ENCODE assay signal across 8 mouse cellular contexts in the genomic region with DNA sequence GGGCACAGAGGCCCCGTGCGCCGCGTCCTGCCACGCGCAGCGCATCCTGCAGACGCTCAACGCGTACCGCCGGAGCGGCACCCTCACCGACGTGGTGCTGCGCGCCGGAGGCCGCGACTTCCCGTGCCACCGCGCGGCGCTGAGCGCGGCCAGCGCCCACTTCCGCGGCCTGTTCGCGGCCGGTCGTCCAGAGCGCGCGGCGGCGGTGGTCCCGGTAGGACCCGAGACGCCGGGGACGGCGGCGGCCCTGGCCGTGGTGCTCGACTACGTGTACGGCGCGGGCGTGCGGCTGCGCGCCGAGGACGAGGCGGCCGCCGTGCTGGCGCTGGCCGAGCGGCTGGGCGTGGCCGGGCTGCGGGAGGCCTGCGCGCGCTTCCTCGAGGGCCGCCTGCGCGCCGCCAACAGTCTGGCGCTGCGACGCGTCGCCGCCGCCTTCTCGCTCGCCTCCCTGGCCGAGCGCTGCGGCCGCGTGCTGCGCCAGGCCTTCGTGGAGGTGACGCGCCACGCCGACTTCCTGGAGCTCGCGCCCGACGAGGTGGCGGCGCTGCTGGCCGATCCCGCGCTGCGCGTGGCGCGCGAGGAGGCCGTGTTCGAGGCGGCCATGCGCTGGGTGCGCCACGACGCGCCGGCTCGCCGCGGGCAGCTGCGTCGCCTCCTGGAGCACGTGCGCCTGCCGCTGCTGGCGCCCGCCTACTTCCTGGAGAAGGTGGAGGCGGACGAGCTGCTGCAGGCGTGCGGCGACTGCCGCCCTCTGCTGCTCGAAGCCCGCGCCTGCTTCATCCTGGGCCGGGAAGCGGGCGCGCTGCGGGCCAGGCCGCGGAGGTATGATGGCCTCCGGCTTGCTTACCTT. TPM values are rescaled to one million over a fixed set of nuclear protein-coding genes. Genes with fewer than 3 reads are reported as not detected.
A peak's percentile ranks its signal among the peaks of the same experiment; 100 is the strongest.
DNase-seq lines count a peak whose midpoint lies in the region; ATAC-seq lines count a peak whose summit lies in the region.

No protein-coding gene starts in this region.

- H3K4me3 ChIP-seq in hindbrain, embryonic 16.5 days (ENCODE audit: low read length): peak overlapping the region; percentile 60

- under 1% methylated on average over 88 of the region's 145 CpGs for WGBS in hindbrain, embryonic 16.5 days

- no peaks in the 10 kb centered on the region for H3K9me3 ChIP-seq in hindbrain, embryonic 16.5 days (ENCODE audit: control insufficient read depth, low read length)

- peak overlapping the region; percentile 94 for H3K27ac ChIP-seq in hindbrain, embryonic 16.5 days (ENCODE audit: low read depth, low read length)

- peak overlapping the region; percentile 79 for H3K9ac ChIP-seq in hindbrain, embryonic 16.5 days (ENCODE audit: low read depth, low read length)

- DNase-seq in Muller cell, postnatal 12 days (ENCODE audit: inconsistent ontology term): peak; percentile 67
- peak; percentile 79 to 83 for DNase-seq in cerebellum, postnatal 14 days
- DNase-seq in gastrocnemius, adult 18-20 months (ENCODE audit: low spot score): peak; percentile 32
- peak; percentile 80 to 87 for DNase-seq in left cerebral cortex, postnatal 36 days (ENCODE audit: low spot score in 2 of 2)
- DNase-seq in right cerebral cortex, adult 2 months (ENCODE audit: low spot score in 2 of 2): peak; percentile 61 to 68
- DNase-seq in urinary bladder, adult 2 months (ENCODE audit: low spot score): peak; percentile 56

- peaks cover 42% of the 10 kb centered on the region for H3K4me1 ChIP-seq in hindbrain, embryonic 16.5 days (ENCODE audit: control insufficient read depth, insufficient read depth, low read depth, low read length)

- peak; percentile 84 for ATAC-seq in hindbrain, embryonic 16.5 days
- peak; percentile 65 for ATAC-seq in megakaryocyte progenitor cell, adult 5-6 weeks (replicated peaks; ENCODE audit: poor library complexity)

- H3K36me3 ChIP-seq in hindbrain, embryonic 16.5 days (ENCODE audit: control insufficient read depth, insufficient read depth, low read length): peaks cover 10% of the 10 kb centered on the region

- peak overlapping the region; percentile 84 for H3K4me2 ChIP-seq in hindbrain, embryonic 16.5 days (ENCODE audit: low read length)

- no peaks in the 10 kb centered on the region for H3K27me3 ChIP-seq in hindbrain, embryonic 16.5 days (replicated peaks; ENCODE audit: control insufficient read depth, insufficient read depth, low read length)

- intact Hi-C loops in left cerebral cortex, postnatal 36 days (cut with DNase I): no loop called here

RNA-seq across cellular contexts. Expression of gene Klhl35, which starts 2.7 kb away (rescaled TPM):
- not detected for total RNA-seq in gastrocnemius, adult 18-20 months (2021)
- polyA plus RNA-seq in hindbrain, embryonic 16.5 days (2015; fragmentation: Nextera tagmentation; extraction: Ambion mirVana): 0.54 and 1.6 TPM in 2 replicates
- 1 to 10 TPM; 3.1 to 3.6 TPM for total RNA-seq in left cerebral cortex, postnatal 36 days (2021)
- 0.79 and 1.0 TPM in 2 replicates for total RNA-seq in megakaryocyte progenitor cell, adult 5-6 weeks (2015)
- total RNA-seq in megakaryocyte progenitor cell, adult 5-6 weeks (2017): 1.2 TPM in 2 replicates
- polyA plus RNA-seq in urinary bladder, adult 2 months (2012; rRNA removed): 0.81 and 1.5 TPM in 2 replicates

RNA-seq across cellular contexts. Expression of gene Rps3, which starts 15.0 kb away (rescaled TPM):
- total RNA-seq in gastrocnemius, adult 18-20 months (2021): 100 to 1,000 TPM; 232 to 276 TPM
- polyA plus RNA-seq in hindbrain, embryonic 16.5 days (2015; fragmentation: Nextera tagmentation; extraction: Ambion mirVana): 398 and 428 TPM in 2 replicates
- total RNA-seq in left cerebral cortex, postnatal 36 days (2021): 100 to 1,000 TPM; 215 to 261 TPM
- total RNA-seq in megakaryocyte progenitor cell, adult 5-6 weeks (2015): 1,629 and 1,793 TPM in 2 replicates
- total RNA-seq in megakaryocyte progenitor cell, adult 5-6 weeks (2017): 2,248 and 2,565 TPM in 2 replicates
- 1,354 and 1,732 TPM in 2 replicates for polyA plus RNA-seq in urinary bladder, adult 2 months (2012; rRNA removed)

Comparison
In these comparisons a context has a peak if more than half of its experiments do, and no peak if none do; other contexts are left out.
1. Peak in every context shown above with its lines: DNase-seq, ATAC-seq, H3K4me3 ChIP-seq and H3K27ac ChIP-seq.
2. DNase-seq: peak in every context shown above with its lines; median percentile 84 in left cerebral cortex, postnatal 36 days; 81 in cerebellum, postnatal 14 days; 67 in Muller cell, postnatal 12 days; 64 in right cerebral cortex, adult 2 months; 56 in urinary bladder, adult 2 months; 32 in gastrocnemius, adult 18-20 months.
3. RNA of gene Rps3, which starts 15.0 kb away (total RNA-seq): 1,629 to 2,565 TPM in megakaryocyte progenitor cell, adult 5-6 weeks; 232 to 276 TPM in gastrocnemius, adult 18-20 months and 215 to 261 TPM in left cerebral cortex, postnatal 36 days; every median in the first group is over 4 times any median in the second.